Mouse (Mus musculus) heart, adult 9 months (tissue): Measurements from ENCODE around the gene Tas2r135.

Experiments
- DNase-seq, 2 experiments: peaks; one replicate each; pipeline ENCODE4 v3.0.0; 2022; ENCODE audit warnings: low spot score in 2 of 2

The Tas2r135 gene

GRCm38 (mm10) chr6:42426337-42426736 lies 21.1 kb downstream of the Tas2r135 start:
- DNase-seq = no peak

- DNase-seq = no peak
These were observed 28.3 kb downstream of the Tas2r135 start for GRCm38 (mm10) chr6:42433554-42433953.

DNA sequence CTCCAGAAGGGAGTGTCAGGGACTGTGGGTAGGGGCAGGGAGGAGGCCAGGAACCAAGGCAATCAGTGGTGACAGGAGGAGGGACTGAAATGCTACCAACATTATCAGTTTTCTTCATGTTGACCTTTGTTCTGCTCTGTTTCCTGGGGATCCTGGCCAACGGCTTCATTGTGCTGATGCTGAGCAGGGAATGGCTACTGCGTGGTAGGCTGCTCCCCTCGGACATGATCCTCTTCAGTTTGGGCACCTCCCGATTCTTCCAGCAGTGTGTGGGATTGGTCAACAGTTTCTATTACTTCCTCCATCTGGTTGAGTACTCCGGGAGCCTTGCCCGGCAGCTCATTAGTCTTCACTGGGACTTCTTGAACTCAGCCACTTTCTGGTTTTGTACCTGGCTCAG lies 29.2 kb downstream of the Tas2r135 start, which contains the start of gene Tas2r126:
Tas2r126 (plus strand) TSS at position 90 of the 400 bp plus-strand sequence.
- peak; percentile 17 to 43 for DNase-seq

GRCm38 (mm10) chr6:42435490-42435889 lies 30.3 kb downstream of the Tas2r135 start:
- no peak for DNase-seq

DNA sequence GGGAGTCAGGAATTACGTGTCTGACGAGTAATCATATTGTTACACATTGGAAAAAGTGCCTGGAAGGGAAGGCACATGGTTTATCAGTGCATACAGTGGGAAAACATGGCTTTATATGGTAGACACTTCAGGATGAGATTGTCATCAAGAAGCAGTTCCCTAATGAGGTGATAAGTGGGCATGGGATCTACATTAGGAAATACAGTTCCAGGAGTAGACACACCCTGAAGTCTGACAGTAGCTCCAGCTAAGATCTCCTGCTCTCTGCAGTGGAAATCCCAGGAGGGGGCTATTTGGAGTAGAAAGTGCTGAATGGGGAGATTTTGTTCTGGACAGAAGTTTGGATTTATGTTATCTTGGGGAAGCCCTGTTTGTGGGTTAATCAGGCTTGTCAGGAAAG lies 36.2 kb downstream of the Tas2r135 start:
- DNase-seq = no peak

GRCm38 (mm10) chr6:42444491-42444890 lies 39.3 kb downstream of the Tas2r135 start:
- no peak for DNase-seq

GRCm38 (mm10) chr6:42447381-42447780 lies 42.1 kb downstream of the Tas2r135 start:
- no peak for DNase-seq
